Mouse (Mus musculus): Measurements from ENCODE around the gene Pde4dip.

- TF ChIP-seq EP300 (IDR thresholded peaks at IDR 0.05; ENCODE audit: insufficient read depth, low read depth, low read length) (no peak), POLR2A (IDR thresholded peaks at IDR 0.05; ENCODE audit: insufficient read depth, low read depth, low read length) (no peak)
Observed at GRCm38 (mm10) chr3:97876259-97876658, 12.2 kb downstream of the Pde4dip start.
